Mouse (Mus musculus) CH12.LX (cell line): Measurements from ENCODE around the gene Usp11. TPM values are rescaled to one million over a fixed set of nuclear protein-coding genes. Genes with fewer than 3 reads are reported as not detected.

ENCODE experiments used
- DNase-seq: peaks from one replicate; pipeline ENCODE4 v3.0.0-alpha.2; 2013; ENCODE audit errors: extremely low read depth
- H3K27ac ChIP-seq: 2 replicates; pipeline ENCODE4 v1.5.1; 2012; ENCODE audit warnings: low read depth, mild to moderate bottlenecking, control low read depth, moderate library complexity; ENCODE audit not compliant: insufficient read depth
- H3K27me3 ChIP-seq: replicated peaks from 2 replicates; pipeline ENCODE3; 2012; ENCODE audit warnings: inconsistent platforms
- H3K36me3 ChIP-seq, 2 experiments: replicated peaks in 1 of 2; 2 replicates each; pipeline versions ENCODE3 to v1.6.1; 2012; ENCODE audit warnings: inconsistent platforms in 1 of 2, low read length in 1 of 2, mild to moderate bottlenecking in 1 of 2, mixed read lengths in 1 of 2, moderate library complexity in 1 of 2; ENCODE audit not compliant: control insufficient read depth in 1 of 2, insufficient read depth in 1 of 2
- H3K4me1 ChIP-seq, 2 experiments: 2 replicates each; pipeline ENCODE4 v1.6.1; 2012; ENCODE audit warnings: inconsistent platforms in 1 of 2, moderate library complexity in 1 of 2; ENCODE audit not compliant: insufficient read depth in 2 of 2, control insufficient read depth in 1 of 2
- H3K4me2 ChIP-seq: 2 replicates; pipeline ENCODE4 v1.6.1; 2012; ENCODE audit warnings: low read depth, mild to moderate bottlenecking, control low read depth; ENCODE audit not compliant: poor library complexity, insufficient read depth, severe bottlenecking
- H3K4me3 ChIP-seq, 3 experiments: fragments of 150-350 bp in 1 of 3; sonication (generic) in 1 of 3; replicated peaks in 1 of 3; 2 replicates each; pipeline versions ENCODE3 to v1.5.1; 2011 to 2012; ENCODE audit warnings: low read depth in 2 of 3, low read length in 2 of 3, mild to moderate bottlenecking in 2 of 3, moderate library complexity in 2 of 3, control low read depth in 1 of 3, improper control_type of control experiment in 1 of 3, inconsistent platforms in 1 of 3, mixed read lengths in 1 of 3; ENCODE audit not compliant: poor library complexity in 1 of 3
- H3K79me2 ChIP-seq: replicated peaks from 2 replicates; pipeline ENCODE4 v1.6.1; 2012; ENCODE audit warnings: mild to moderate bottlenecking, moderate library complexity; ENCODE audit not compliant: control insufficient read depth, poor library complexity, insufficient read depth, severe bottlenecking; ENCODE audit errors: extremely low read depth
- H3K9ac ChIP-seq: 2 replicates; pipeline ENCODE4 v1.6.1; 2012; ENCODE audit warnings: low read depth, mild to moderate bottlenecking, control low read depth, moderate library complexity; ENCODE audit not compliant: insufficient read depth
- H3K9me3 ChIP-seq: replicated peaks from 2 replicates; pipeline ENCODE3; 2012; ENCODE audit warnings: low read length, inconsistent platforms, mixed read lengths
- ELF1 ChIP-seq: IDR thresholded peaks from 2 replicates; pipeline ENCODE4 v1.6.1; 2014; ENCODE audit warnings: low read depth, mild to moderate bottlenecking, inconsistent platforms, low read length, improper control_type of control experiment
- EP300 ChIP-seq: IDR thresholded peaks from 2 replicates; pipeline ENCODE4 v1.6.1; 2011; ENCODE audit warnings: low read length, improper control_type of control experiment
- JUN ChIP-seq: IDR thresholded peaks from 2 replicates; pipeline ENCODE4 v1.6.1; 2011; ENCODE audit warnings: low read depth, mild to moderate bottlenecking, low read length, improper control_type of control experiment, moderate library complexity; ENCODE audit not compliant: insufficient read depth
- JUND ChIP-seq: conservative IDR thresholded peaks from 2 replicates; pipeline ENCODE4 v1.6.1; 2011; ENCODE audit warnings: low read depth, low read length, improper control_type of control experiment
- MAZ ChIP-seq: IDR thresholded peaks from 2 replicates; pipeline ENCODE4 v1.6.1; 2012; ENCODE audit warnings: low read depth, mild to moderate bottlenecking, inconsistent platforms, low read length, improper control_type of control experiment, moderate library complexity
- MEF2A ChIP-seq: IDR thresholded peaks from 2 replicates; pipeline ENCODE4 v1.6.1; 2014; ENCODE audit warnings: low read depth, mild to moderate bottlenecking, inconsistent platforms, low read length, improper control_type of control experiment, borderline replicate concordance
- POLR2A ChIP-seq: IDR thresholded peaks from 2 replicates; pipeline ENCODE4 v1.6.1; 2011; ENCODE audit warnings: low read depth, mild to moderate bottlenecking, improper control_type of control experiment, low read length
- POLR2AphosphoS2 ChIP-seq: IDR thresholded peaks from 2 replicates; pipeline ENCODE4 v1.6.1; 2011; ENCODE audit warnings: low read depth, low read length, improper control_type of control experiment
- RCOR1 ChIP-seq: conservative IDR thresholded peaks from 2 replicates; pipeline ENCODE4 v1.6.1; 2012; ENCODE audit warnings: low read depth, mild to moderate bottlenecking, inconsistent platforms, low read length, improper control_type of control experiment
- SIN3A ChIP-seq: IDR thresholded peaks from 2 replicates; pipeline ENCODE4 v1.6.1; 2012; ENCODE audit warnings: low read length, improper control_type of control experiment, inconsistent platforms
- USF1 ChIP-seq: IDR thresholded peaks from 2 replicates; pipeline ENCODE4 v1.6.1; 2014; ENCODE audit warnings: low read depth, mild to moderate bottlenecking, inconsistent platforms, low read length, improper control_type of control experiment
- ZC3H11A ChIP-seq: IDR thresholded peaks from 2 replicates; pipeline ENCODE4 v1.6.1; 2012; ENCODE audit warnings: low read depth, mild to moderate bottlenecking, inconsistent platforms, low read length, improper control_type of control experiment
- ZNF384 ChIP-seq: IDR thresholded peaks from 2 replicates; pipeline ENCODE4 v1.6.1; 2012; ENCODE audit warnings: low read depth, low read length, improper control_type of control experiment, inconsistent platforms
- dilution Hi-C: fragments of 300-500 bp; cut with MboI; formaldehyde crosslinking; loops from 2 replicates; pipeline ENCODE4 v1.14.3; 2020; ENCODE audit warnings: low sequenced_read_pairs; ENCODE audit not compliant: extremely low pct_unique_long_range_greater_than_20kb, extremely low pct_ligation_motif_present
- in situ Hi-C: fragments of 300-500 bp; cut with MboI; formaldehyde crosslinking; loops from 3 replicates; pipeline ENCODE4 v1.14.3; 2019; ENCODE audit warnings: low sequenced_read_pairs, low pct_ligation_motif_present, low pct_unique_long_range_greater_than_20kb, mixed read lengths
- polyA plus RNA-seq: library from polyadenylated mRNA; unstranded; fragments of >175 nt; gene quantifications from 2 replicates; pipeline ENCODE4 v1.2.1, GENCODE M21; 2012; ENCODE audit warnings: low read depth; ENCODE audit not compliant: insufficient read length
- total RNA-seq, 2 experiments: library from RNA; depleted of rRNA; stranded (reverse); fragments of 300-350 nt in 1 of 2; fragments of >200 nt in 1 of 2; gene quantifications; 2 replicates each; pipeline ENCODE4 v1.2.3; 2012 to 2014

Usp11 gene
- total and polyA plus RNA-seq, 3 experiments: 4.0 to 11.2 (median 6.3) TPM

DNA sequence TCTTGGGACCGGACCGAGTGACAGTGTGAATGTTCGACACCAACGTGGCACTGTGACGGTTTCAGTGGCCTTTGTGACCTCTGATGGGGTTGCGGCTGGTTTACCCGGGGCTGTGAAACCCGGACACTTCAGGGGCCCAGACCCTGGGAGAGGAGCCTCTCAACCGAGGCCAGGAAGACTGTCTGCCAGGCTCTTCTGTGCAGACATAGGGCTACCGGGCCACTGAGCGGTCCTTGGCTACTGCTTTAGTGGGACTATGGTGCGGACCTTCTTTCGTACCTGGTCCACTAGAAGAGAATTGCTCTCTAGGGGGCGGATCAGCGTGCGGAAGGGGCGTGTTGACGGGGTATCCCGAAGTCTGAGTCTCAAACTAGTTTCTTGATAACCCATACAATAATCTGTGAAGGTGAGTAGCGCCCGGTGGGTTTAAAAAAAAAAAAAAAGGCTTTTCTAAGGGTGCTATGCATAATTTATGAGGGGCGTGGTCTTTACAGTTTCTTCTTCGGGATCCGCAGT is 44.8 kb upstream of the Usp11 start:
- DNase-seq: peak; percentile 34
- in situ Hi-C loops (loop anchor here (25.0 kb wide), 1 partner anchor 278 kb away; the partner anchor contains the start of gene Cfp), dilution Hi-C loops (no loop called here)
- peak overlapping the region; percentile 58 to 66 (median 63) for H3K4me3 ChIP-seq
- H3K4me2 ChIP-seq: peak overlapping the region; percentile 74
- TF ChIP-seq ELF1 (no peak), RCOR1 (no peak), POLR2AphosphoS2 (no peak), ZNF384 (peak; percentile 72), JUND (no peak), MAZ (no peak)
- H3K27ac ChIP-seq: peak overlapping the region; percentile 19; the same call in 1 of the 2 replicates
- H3K4me1 ChIP-seq: peaks cover 0 to 7% of the 10 kb centered on the region in 2 experiments; a peak in 1 of 4 replicates
- peak overlapping the region; percentile 80 for H3K9ac ChIP-seq
- no peaks in the 10 kb centered on the region for H3K9me3 ChIP-seq
- no peaks in the 10 kb centered on the region for H3K27me3 ChIP-seq
- peaks cover 12% of the 10 kb centered on the region for H3K79me2 ChIP-seq
- no peaks in the 10 kb centered on the region for H3K36me3 ChIP-seq

DNA sequence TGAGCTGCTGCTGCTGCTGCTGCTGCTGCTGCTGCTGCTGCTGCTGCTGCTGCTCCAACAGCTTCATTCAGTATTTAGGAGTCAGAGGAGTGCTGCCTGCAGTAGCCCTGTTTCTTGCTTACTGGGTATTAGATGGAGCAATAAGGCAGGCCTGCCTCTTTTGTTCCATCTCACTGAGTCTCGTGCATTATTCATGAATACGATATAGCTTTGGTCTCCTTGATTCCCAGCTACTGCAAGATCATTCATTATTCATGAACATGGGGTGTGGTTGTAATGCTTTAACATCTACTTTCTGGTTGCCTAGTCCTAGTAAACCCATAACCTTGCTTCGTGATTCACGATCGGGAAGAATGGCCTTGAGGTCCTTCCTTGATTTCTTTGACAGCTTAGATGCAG is 41.4 kb upstream of the Usp11 start:
- Histone ChIP-seq H3K4me1 (peaks cover 0 to 17% of the 10 kb centered on the region in 2 experiments; a peak in 2 of 4 replicates), H3K9ac (no peak overlapping the region), H3K79me2 (peaks cover 37% of the 10 kb centered on the region), H3K27me3 (no peaks in the 10 kb centered on the region), H3K36me3 (peaks cover 0 to 10% of the 10 kb centered on the region in 2 experiments), H3K27ac (peak overlapping the region; percentile 2), H3K4me3 (no peak overlapping the region)
- dilution Hi-C loops (no loop called here), in situ Hi-C loops (loop anchor here (10.0 to 25.0 kb wide), 2 partner anchors 112 to 275 kb away; partner anchors contain the start of gene Cfp)
- no peak for DNase-seq
- TF ChIP-seq EP300: no peak
- TF ChIP-seq MEF2A: no peak
- TF ChIP-seq ZC3H11A: no peak
- no peak for TF ChIP-seq JUN
- TF ChIP-seq POLR2A: no peak
- TF ChIP-seq USF1: no peak
- no peak for TF ChIP-seq SIN3A
- TF ChIP-seq ZNF384: no peak
- TF ChIP-seq, all 38 proteins: peak for 0
- no peak overlapping the region for H3K4me2 ChIP-seq
- no peaks in the 10 kb centered on the region for H3K9me3 ChIP-seq
